Mouse (Mus musculus) CD8-positive naive resting alpha-beta T cell, adult 2 months (primary cell): ENCODE measurements around the gene Ifna15.
A peak's percentile ranks its signal among the peaks of the same experiment; 100 is the strongest.

ENCODE experiments used
- DNase-seq, 2 experiments: peaks; one replicate each; pipeline ENCODE4 v3.0.0; 2022; ENCODE audit warnings: low read depth in 2 of 2, low spot score in 2 of 2

Ifna15 gene

DNA sequence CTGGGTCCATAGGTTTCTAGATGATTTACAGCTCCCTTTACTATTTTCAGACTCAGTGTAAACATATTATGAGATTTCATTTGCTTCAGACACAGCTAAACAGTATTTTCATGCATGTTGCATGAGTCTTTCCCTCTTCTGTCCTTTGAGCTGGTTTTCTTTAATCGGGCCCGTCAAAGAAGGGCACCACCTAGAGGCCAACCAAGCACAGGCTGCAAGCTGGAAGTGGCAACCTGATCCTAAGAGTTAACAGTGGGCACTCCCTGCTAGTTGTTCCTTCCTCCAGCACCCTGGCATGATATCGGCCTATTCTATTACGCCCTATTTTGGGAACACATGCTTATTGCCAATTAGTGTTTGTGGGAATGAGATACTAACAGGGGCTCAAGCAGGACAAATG, 43.6 kb downstream of the Ifna15 start:
- peak in 1 of 2 experiments; percentile 7 for DNase-seq

DNA sequence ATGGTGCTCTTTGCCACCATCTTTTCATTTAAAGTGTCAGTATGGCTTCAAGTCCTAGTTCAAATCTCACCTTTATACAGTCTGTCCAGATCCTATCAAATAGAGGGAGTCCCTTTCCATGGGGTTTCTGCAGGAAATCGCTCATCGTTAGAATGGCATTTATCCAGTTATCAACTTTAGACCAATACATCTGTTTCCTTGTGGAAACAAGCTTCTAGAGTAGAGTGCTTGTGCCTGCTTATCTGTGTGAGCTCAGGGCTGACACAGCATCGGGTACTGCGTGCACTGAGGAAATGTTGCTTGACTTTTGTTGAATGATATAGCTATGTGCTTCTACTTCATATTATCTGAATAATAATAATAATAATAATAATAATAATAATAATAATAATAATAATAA, 44.3 kb downstream of the Ifna15 start:
- no peak for DNase-seq
